Mouse (Mus musculus) limb, embryonic 10.5 days (tissue): ENCODE results near the gene Prdm1. TPM values are rescaled to one million over a fixed set of nuclear protein-coding genes. Genes with fewer than 3 reads are reported as not detected.

ENCODE experiments used
- DNase-seq: peaks from one replicate; pipeline ENCODE4 v3.0.0-alpha.2; 2017; ENCODE audit warnings: low spot score
- H3K27ac ChIP-seq: fragments of 300-500 bp; sonication (generic); 2 replicates; pipeline ENCODE4 v1.5.1; 2016; ENCODE audit warnings: mild to moderate bottlenecking
- H3K27me3 ChIP-seq: fragments of 300-500 bp; sonication (generic); 2 replicates; pipeline ENCODE4 v1.6.1; 2016; ENCODE audit warnings: low read depth, mild to moderate bottlenecking; ENCODE audit not compliant: poor library complexity, severe bottlenecking
- H3K36me3 ChIP-seq: fragments of 300-500 bp; sonication (generic); 2 replicates; pipeline ENCODE4 v1.6.1; 2016; ENCODE audit warnings: mild to moderate bottlenecking, moderate library complexity
- H3K4me1 ChIP-seq: fragments of 300-500 bp; sonication (generic); 2 replicates; pipeline ENCODE4 v1.6.1; 2016
- H3K4me3 ChIP-seq: fragments of 300-500 bp; sonication (generic); 2 replicates; pipeline ENCODE4 v1.5.1; 2016; ENCODE audit warnings: mild to moderate bottlenecking, moderate library complexity
- H3K9me3 ChIP-seq: fragments of 300-500 bp; sonication (generic); replicated peaks from 2 replicates; pipeline ENCODE4 v1.6.1; 2016; ENCODE audit warnings: mild to moderate bottlenecking
- WGBS: fragments of 180-500 bp; shearing (Covaris S2); methylation state at CpG from one replicate; pipeline ENCODE4 v1.1.7; 2016; 5-methylcytosine and 5-hydroxymethylcytosine counted together
- polyA plus RNA-seq: library from polyadenylated mRNA; unstranded; fragments of >200 nt; fragmentation: Nextera tagmentation; extraction: Ambion mirVana; gene quantifications from 2 replicates; pipeline ENCODE4 v1.2.1, GENCODE M21; 2016

Gene Prdm1
- polyA plus RNA-seq, 1 experiment from 2014 or later, result 3.6 TPM

DNA sequence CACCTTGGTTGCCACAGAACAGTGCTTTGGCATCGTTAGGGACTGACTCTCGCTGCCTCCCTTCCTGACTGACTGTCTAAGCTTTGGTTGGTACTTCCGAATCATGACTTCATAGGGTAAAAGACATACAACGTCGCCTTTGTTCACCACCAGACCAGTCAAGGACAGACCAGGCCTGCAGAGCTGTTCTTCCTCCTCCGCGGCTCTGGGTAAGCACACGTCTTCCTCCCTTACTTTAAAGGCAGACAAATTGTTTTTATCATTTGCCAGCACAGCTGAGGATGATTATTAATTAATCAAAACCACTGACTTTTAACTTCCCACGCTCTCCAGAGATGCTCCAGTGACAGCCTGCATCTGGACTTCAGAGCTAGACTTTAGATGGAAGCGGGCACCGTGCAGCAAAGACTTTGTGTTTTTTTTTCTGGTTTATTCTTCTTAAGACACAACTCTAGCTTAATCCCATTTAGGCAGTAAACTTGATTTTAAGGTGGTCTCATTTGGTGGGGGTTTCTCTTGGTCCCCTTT, 139.5 kb downstream of the Prdm1 start:
- Histone ChIP-seq H3K27ac (no peak overlapping the region), H3K4me3 (no peak overlapping the region), H3K27me3 (no peaks in the 10 kb centered on the region), H3K36me3 (no peaks in the 10 kb centered on the region), H3K4me1 (peaks cover 6% of the 10 kb centered on the region), H3K9me3 (no peaks in the 10 kb centered on the region)
- DNase-seq, result no peak
- 84% methylated on average over 11 of the region's 11 CpGs for WGBS
